Mouse (Mus musculus) MEL (cell line): Measurements from ENCODE around the gene Lrrc8e.

Experiments used
- CHD1 ChIP-seq: IDR thresholded peaks from 2 replicates; pipeline ENCODE4 v1.6.1; 2012; ENCODE audit warnings: low read depth, mild to moderate bottlenecking, inconsistent platforms, low read length, improper control_type of control experiment
- CTCF ChIP-seq, 3 experiments: IDR thresholded peaks in 2 of 3; conservative IDR thresholded peaks in 1 of 3; 2 replicates each; pipeline ENCODE4 v1.5.1; 2011 to 2012; ENCODE audit warnings: low read length in 3 of 3, low read depth in 2 of 3, mild to moderate bottlenecking in 2 of 3, improper control_type of control experiment in 1 of 3, inconsistent platforms in 1 of 3, mixed read lengths in 1 of 3, moderate library complexity in 1 of 3; ENCODE audit not compliant: control insufficient read depth in 1 of 3, insufficient read depth in 1 of 3, poor library complexity in 1 of 3, severe bottlenecking in 1 of 3
- E2F4 ChIP-seq: IDR thresholded peaks from 2 replicates; pipeline ENCODE4 v1.6.1; 2011; ENCODE audit warnings: low read depth, low read length, improper control_type of control experiment, borderline replicate concordance
- ETS1 ChIP-seq: IDR thresholded peaks from 2 replicates; pipeline ENCODE4 v1.6.1; 2012; ENCODE audit warnings: low read depth, mild to moderate bottlenecking, inconsistent platforms, low read length, improper control_type of control experiment, moderate library complexity
- GABPA ChIP-seq: IDR thresholded peaks from 2 replicates; pipeline ENCODE4 v1.6.1; 2012; ENCODE audit warnings: low read depth, mild to moderate bottlenecking, inconsistent platforms, low read length, improper control_type of control experiment, moderate library complexity
- MAX ChIP-seq: IDR thresholded peaks from 2 replicates; pipeline ENCODE4 v1.6.1; 2011; ENCODE audit warnings: low read length, improper control_type of control experiment
- MEF2A ChIP-seq: IDR thresholded peaks from 2 replicates; pipeline ENCODE4 v1.6.1; 2014; ENCODE audit warnings: low read depth, mild to moderate bottlenecking, inconsistent platforms, low read length, improper control_type of control experiment; ENCODE audit not compliant: poor library complexity, insufficient replicate concordance, severe bottlenecking; ENCODE audit errors: extremely low read depth
- POLR2A ChIP-seq, 2 experiments: IDR thresholded peaks; 2 replicates each; pipeline ENCODE4 v1.6.1; 2011 to 2012; ENCODE audit warnings: low read length in 2 of 2, mild to moderate bottlenecking in 2 of 2, control low read depth in 1 of 2, improper control_type of control experiment in 1 of 2, low read depth in 1 of 2, moderate library complexity in 1 of 2; ENCODE audit not compliant: control insufficient read depth in 1 of 2, insufficient read depth in 1 of 2, poor library complexity in 1 of 2
- POLR2AphosphoS5 ChIP-seq: IDR thresholded peaks from 2 replicates; pipeline ENCODE4 v1.6.1; 2012; ENCODE audit warnings: low read depth, borderline replicate concordance, mild to moderate bottlenecking, inconsistent platforms, low read length, moderate library complexity, mixed read lengths
- RCOR1 ChIP-seq: IDR thresholded peaks from 2 replicates; pipeline ENCODE4 v1.6.1; 2012; ENCODE audit warnings: low read depth, mild to moderate bottlenecking, inconsistent platforms, low read length, improper control_type of control experiment
- TAL1 ChIP-seq: IDR thresholded peaks from 2 replicates; pipeline ENCODE4 v1.6.1; 2012; ENCODE audit warnings: mild to moderate bottlenecking, inconsistent platforms, low read length, moderate library complexity, mixed read lengths
- UBTF ChIP-seq: IDR thresholded peaks from 2 replicates; pipeline ENCODE4 v1.6.1; 2012; ENCODE audit warnings: low read depth, mild to moderate bottlenecking, inconsistent platforms, low read length, improper control_type of control experiment, moderate library complexity, borderline replicate concordance; ENCODE audit not compliant: insufficient read depth
- ZC3H11A ChIP-seq: IDR thresholded peaks from 2 replicates; pipeline ENCODE4 v1.6.1; 2012; ENCODE audit warnings: low read depth, mild to moderate bottlenecking, inconsistent platforms, low read length, improper control_type of control experiment
- ZKSCAN1 ChIP-seq: IDR thresholded peaks from 2 replicates; pipeline ENCODE4 v1.6.1; 2012; ENCODE audit warnings: low read depth, mild to moderate bottlenecking, inconsistent platforms, low read length, improper control_type of control experiment, moderate library complexity

GRCm38 (mm10) chr8:4247241-4247640 is 20.6 kb downstream of the Lrrc8e start:
- no peak for TF ChIP-seq CTCF (IDR thresholded peaks at IDR 0.05 in 2 of 3, conservative IDR thresholded peaks at IDR 0.05 in 1 of 3; ENCODE audit: control insufficient read depth in 1 of 3, insufficient read depth in 1 of 3, low read depth in 2 of 3, low read length in 3 of 3, poor library complexity in 1 of 3, severe bottlenecking in 1 of 3)
- no peak for TF ChIP-seq ZC3H11A
- TF ChIP-seq ETS1: no peak
- no peak for TF ChIP-seq MAX
- TF ChIP-seq GABPA: no peak
- TF ChIP-seq POLR2A (IDR thresholded peaks at IDR 0.05; ENCODE audit: control insufficient read depth in 1 of 2, insufficient read depth in 1 of 2, low read depth in 1 of 2, low read length in 2 of 2, poor library complexity in 1 of 2): no peak
- TF ChIP-seq TAL1: no peak
- TF ChIP-seq POLR2AphosphoS5: no peak
- no peak for TF ChIP-seq ZKSCAN1
- no peak for TF ChIP-seq RCOR1
- no peak for TF ChIP-seq E2F4
- no peak for TF ChIP-seq MEF2A
- no peak for TF ChIP-seq UBTF
- TF ChIP-seq CHD1: no peak
